Mouse (Mus musculus) liver, postnatal 0 days (tissue): Measurements from ENCODE around the gene Gm21958.

ENCODE experiments used
- CTCF ChIP-seq: sonication (generic); IDR thresholded peaks from 2 replicates; pipeline ENCODE4 v1.5.1; 2016; ENCODE audit warnings: antibody characterized with exemption, low read depth
- EP300 ChIP-seq: IDR thresholded peaks from 2 replicates; pipeline ENCODE4 v1.6.1; 2016; ENCODE audit warnings: antibody characterized with exemption, low read depth, mild to moderate bottlenecking

- TF ChIP-seq EP300: no peak
- TF ChIP-seq CTCF: no peak
Observed at GRCm38 (mm10) chr3:54734411-54735246, 20.5 kb upstream of the Gm21958 start.
